Mouse (Mus musculus) hindbrain, embryonic 11.5 days (tissue): ENCODE measurements at regions not wholly inside any gene's neighbourhood (a gene's known extent, or its start where the extent isn't known, plus 50 kb on each side); places are given as distances from the start of the nearest gene placed in this dataset.

Experiments used
- ATAC-seq: fragments of 200-750 bp; cut with Nextera tagmentation; 2 replicates; pipeline ENCODE4 v1.8.0; 2017; ENCODE audit warnings: mild to moderate bottlenecking, moderate TSS enrichment, moderate library complexity; ENCODE audit not compliant: low FRiP score
- DNase-seq: peaks from one replicate; pipeline ENCODE4 v3.0.0-alpha.2; 2015; ENCODE audit warnings: low spot score
- H3K27ac ChIP-seq: fragments of 300-500 bp; sonication (generic); 2 replicates; pipeline ENCODE4 v1.5.1; 2014; ENCODE audit warnings: mild to moderate bottlenecking, low read depth, low read length
- H3K27me3 ChIP-seq: fragments of 300-500 bp; sonication (generic); 2 replicates; pipeline ENCODE4 v1.6.1; 2014; ENCODE audit warnings: mild to moderate bottlenecking, low read length, moderate library complexity, mixed read lengths; ENCODE audit not compliant: control insufficient read depth, insufficient read depth
- H3K36me3 ChIP-seq: fragments of 300-500 bp; sonication (generic); 2 replicates; pipeline ENCODE4 v1.6.1; 2014; ENCODE audit warnings: mild to moderate bottlenecking, low read length, moderate library complexity, mixed read lengths; ENCODE audit not compliant: control insufficient read depth, insufficient read depth
- H3K4me1 ChIP-seq: fragments of 300-500 bp; sonication (generic); replicated peaks from 2 replicates; pipeline ENCODE4 v1.6.1; 2014; ENCODE audit warnings: low read length, mixed read lengths; ENCODE audit not compliant: control insufficient read depth, insufficient read depth
- H3K4me2 ChIP-seq: fragments of 300-500 bp; sonication (generic); replicated peaks from 2 replicates; pipeline ENCODE4 v1.6.1; 2014; ENCODE audit warnings: mild to moderate bottlenecking, low read depth, low read length
- H3K4me3 ChIP-seq: fragments of 300-500 bp; sonication (generic); 2 replicates; pipeline ENCODE4 v1.5.1; 2014; ENCODE audit warnings: low read depth, low read length
- H3K9ac ChIP-seq: fragments of 300-500 bp; sonication (generic); 2 replicates; pipeline ENCODE4 v1.6.1; 2014; ENCODE audit warnings: low read depth, low read length
- H3K9me3 ChIP-seq: fragments of 300-500 bp; sonication (generic); 2 replicates; pipeline ENCODE4 v1.6.1; 2016; ENCODE audit warnings: low read length; ENCODE audit not compliant: control insufficient read depth
- WGBS: fragments of 180-500 bp; shearing (Covaris S2); extraction: QIAGEN DNeasy Blood & Tissue Kit; methylation state at CpG from one replicate; pipeline ENCODE4 v1.1.7; 2014; 5-methylcytosine and 5-hydroxymethylcytosine counted together

- WGBS: 81% methylated on average over 2 of the region's 2 CpGs
- no peak for DNase-seq
Observed at GRCm38 (mm10) chr3:35071046-35071445, 420.8 kb downstream of the Sox2 start.

GRCm38 (mm10) chr3:35079887-35080286 lies 429.7 kb downstream of the Sox2 start:
- no peak overlapping the region for H3K4me2 ChIP-seq
- H3K4me1 ChIP-seq: no peaks in the 10 kb centered on the region
- DNase-seq (no peak), ATAC-seq (no peak)
- 68% methylated on average over 5 of the region's 5 CpGs for WGBS
- no peaks in the 10 kb centered on the region for H3K9me3 ChIP-seq
- H3K27ac ChIP-seq: no peak overlapping the region
- no peaks in the 10 kb centered on the region for H3K27me3 ChIP-seq
- H3K9ac ChIP-seq: no peak overlapping the region
- no peak overlapping the region for H3K4me3 ChIP-seq
- H3K36me3 ChIP-seq: no peaks in the 10 kb centered on the region

More at GRCm38 (mm10) chr3:35071046-35071445, 420.8 kb downstream of the Sox2 start:
- H3K27ac ChIP-seq: no peak overlapping the region
- no peak for ATAC-seq
- no peaks in the 10 kb centered on the region for H3K9me3 ChIP-seq
- no peak overlapping the region for H3K9ac ChIP-seq
- H3K36me3 ChIP-seq: no peaks in the 10 kb centered on the region
- H3K4me1 ChIP-seq: no peaks in the 10 kb centered on the region
- H3K27me3 ChIP-seq: no peaks in the 10 kb centered on the region
- no peak overlapping the region for H3K4me2 ChIP-seq
- H3K4me3 ChIP-seq: no peak overlapping the region

- H3K4me3 ChIP-seq: no peak overlapping the region
- H3K27me3 ChIP-seq: no peaks in the 10 kb centered on the region
- no peak overlapping the region for H3K4me2 ChIP-seq
- WGBS: 28% methylated on average over 11 of the region's 11 CpGs
- peak; percentile 72 for DNase-seq
- peak overlapping the region; percentile 49 for H3K27ac ChIP-seq
- peak; percentile 79 for ATAC-seq
- H3K4me1 ChIP-seq: no peaks in the 10 kb centered on the region; the same call in 1 of the 2 replicates
- no peaks in the 10 kb centered on the region for H3K36me3 ChIP-seq
- no peaks in the 10 kb centered on the region for H3K9me3 ChIP-seq
- no peak overlapping the region for H3K9ac ChIP-seq
Observed at GRCm38 (mm10) chr3:35084091-35084867, 434.1 kb downstream of the Sox2 start.

- Histone ChIP-seq H3K27me3 (no peaks in the 10 kb centered on the region), H3K4me2 (no peak overlapping the region), H3K27ac (peak overlapping the region; percentile 82), H3K4me3 (no peak overlapping the region), H3K9me3 (no peaks in the 10 kb centered on the region), H3K9ac (no peak overlapping the region; the same call in 1 of the 2 replicates), H3K36me3 (no peaks in the 10 kb centered on the region), H3K4me1 (peaks cover 9% of the 10 kb centered on the region; the same call in 1 of the 2 replicates)
- WGBS: 15% methylated on average over 19 of the region's 19 CpGs
- peak; percentile 87 for ATAC-seq
- peak; percentile 85 for DNase-seq
Observed at GRCm38 (mm10) chr3:35088241-35089080, 438.3 kb downstream of the Sox2 start.

- no peaks in the 10 kb centered on the region for H3K27me3 ChIP-seq
- no peaks in the 10 kb centered on the region for H3K36me3 ChIP-seq
- no peak overlapping the region for H3K4me3 ChIP-seq
- ATAC-seq: no peak
- H3K4me2 ChIP-seq: no peak overlapping the region
- WGBS: 22% methylated on average over 5 of the region's 5 CpGs
- DNase-seq: peak; percentile 51
- peaks cover 9% of the 10 kb centered on the region; the same call in 1 of the 2 replicates for H3K4me1 ChIP-seq
- H3K9ac ChIP-seq: no peak overlapping the region
- H3K27ac ChIP-seq: peak overlapping the region; percentile 82
- no peaks in the 10 kb centered on the region for H3K9me3 ChIP-seq
Observed at GRCm38 (mm10) chr3:35090496-35091133, 440.4 kb downstream of the Sox2 start.

GRCm38 (mm10) chr3:35093001-35093400 lies 442.8 kb downstream of the Sox2 start:
- H3K9me3 ChIP-seq: no peaks in the 10 kb centered on the region
- WGBS: 92% methylated on average over 9 of the region's 9 CpGs
- no peaks in the 10 kb centered on the region for H3K27me3 ChIP-seq
- H3K4me1 ChIP-seq: peaks cover 9% of the 10 kb centered on the region; the same call in 1 of the 2 replicates
- H3K4me2 ChIP-seq: no peak overlapping the region
- no peaks in the 10 kb centered on the region for H3K36me3 ChIP-seq
- ATAC-seq (no peak), DNase-seq (no peak)
- H3K9ac ChIP-seq: no peak overlapping the region
- no peak overlapping the region for H3K27ac ChIP-seq
- no peak overlapping the region for H3K4me3 ChIP-seq

- ATAC-seq: no peak
- H3K4me3 ChIP-seq: no peak overlapping the region
- H3K9ac ChIP-seq: no peak overlapping the region
- no peaks in the 10 kb centered on the region for H3K27me3 ChIP-seq
- no peak for DNase-seq
- peaks cover 5% of the 10 kb centered on the region; the same call in 1 of the 2 replicates for H3K4me1 ChIP-seq
- H3K27ac ChIP-seq: no peak overlapping the region
- no peaks in the 10 kb centered on the region for H3K36me3 ChIP-seq
- no peaks in the 10 kb centered on the region for H3K9me3 ChIP-seq
- no peak overlapping the region for H3K4me2 ChIP-seq
- WGBS: 96% methylated on average over 8 of the region's 8 CpGs
Observed at GRCm38 (mm10) chr3:35095221-35095620, 445.0 kb downstream of the Sox2 start.

- DNase-seq (no peak), ATAC-seq (no peak)
- no peaks in the 10 kb centered on the region for H3K9me3 ChIP-seq
- H3K27me3 ChIP-seq: no peaks in the 10 kb centered on the region
- WGBS: 88% methylated on average over 5 of the region's 5 CpGs
- no peaks in the 10 kb centered on the region for H3K4me1 ChIP-seq
- no peak overlapping the region for H3K4me2 ChIP-seq
- H3K27ac ChIP-seq: no peak overlapping the region
- H3K9ac ChIP-seq: no peak overlapping the region
- no peaks in the 10 kb centered on the region for H3K36me3 ChIP-seq
- no peak overlapping the region for H3K4me3 ChIP-seq
Observed at GRCm38 (mm10) chr3:35096381-35096780, 446.2 kb downstream of the Sox2 start.
